Mouse (Mus musculus) cerebellum, adult 8-10 months (tissue): ENCODE results near the gene Lcorl.
"Not testable (repeated sequence)": the region's sequence is repeated elsewhere in the genome, so short reads cannot be mapped to it uniquely, and the experiment has no call there.

Experiments
- DNase-seq: peaks from one replicate; pipeline ENCODE4 v3.0.0; 2022

Lcorl gene

GRCm38 (mm10) chr5:45706811-45707210 lies 150.6 kb downstream of the Lcorl start:
- no peak for DNase-seq

GRCm38 (mm10) chr5:45691678-45692077 lies 165.7 kb downstream of the Lcorl start:
- no peak for DNase-seq

GRCm38 (mm10) chr5:45690802-45691201 lies 166.6 kb downstream of the Lcorl start:
- DNase-seq = no peak

- DNase-seq = no peak
Measured at GRCm38 (mm10) chr5:45689152-45689551, 168.3 kb downstream of the Lcorl start.

- no peak for DNase-seq
Measured at GRCm38 (mm10) chr5:45686223-45686622, 171.2 kb downstream of the Lcorl start.

- DNase-seq = no peak
Measured at GRCm38 (mm10) chr5:45685243-45685642, 172.2 kb downstream of the Lcorl start.

GRCm38 (mm10) chr5:45683388-45683787 lies 174.0 kb downstream of the Lcorl start:
- DNase-seq = no peak

GRCm38 (mm10) chr5:45679955-45680354 lies 177.5 kb downstream of the Lcorl start:
- DNase-seq = no peak

- DNase-seq = no peak
Measured at GRCm38 (mm10) chr5:45677639-45678038, 179.8 kb downstream of the Lcorl start.

GRCm38 (mm10) chr5:45675032-45675431 lies 182.4 kb downstream of the Lcorl start:
- DNase-seq = no peak

GRCm38 (mm10) chr5:45670894-45671494 lies 186.4 kb downstream of the Lcorl start:
- no peak for DNase-seq

GRCm38 (mm10) chr5:45670280-45670670 lies 187.1 kb downstream of the Lcorl start:
- DNase-seq = no peak

GRCm38 (mm10) chr5:45669598-45670279 lies 187.7 kb downstream of the Lcorl start, which contains the start of gene Ncapg:
Gene Ncapg, plus strand, starts transcription at chr5:45669919.
- peak; percentile 99 for DNase-seq

- no peak for DNase-seq
Measured at GRCm38 (mm10) chr5:45669234-45669597, 188.2 kb downstream of the Lcorl start.

- peak; percentile 3 for DNase-seq
Measured at GRCm38 (mm10) chr5:45668831-45669230, 188.6 kb downstream of the Lcorl start.

- peak; percentile 1 for DNase-seq
Measured at GRCm38 (mm10) chr5:45668324-45668723, 189.1 kb downstream of the Lcorl start.

GRCm38 (mm10) chr5:45658406-45658805 lies 199.0 kb downstream of the Lcorl start:
- not testable (repeated sequence) for DNase-seq

- DNase-seq = no peak
Measured at GRCm38 (mm10) chr5:45651026-45651703, 206.2 kb downstream of the Lcorl start.
